Mouse (Mus musculus) embryo, embryonic 10 days (tissue): ENCODE results near the gene Eepd1.
A peak's percentile ranks its signal among the peaks of the same experiment; 100 is the strongest.
"Not testable (repeated sequence)": the region's sequence is repeated elsewhere in the genome, so short reads cannot be mapped to it uniquely, and the experiment has no call there.

Experiments used
- DNase-seq: peaks from one replicate; pipeline ENCODE4 v3.0.0-alpha.2; 2015; ENCODE audit warnings: low spot score

Gene Eepd1

GRCm38 (mm10) chr9:25481344-25482095 is at the start of gene Eepd1:
TSS of gene Eepd1 (plus strand) at chr9:25481547.
- DNase-seq = peak; percentile 95

- DNase-seq = no peak
Observed at GRCm38 (mm10) chr9:25438836-25439235, 42.5 kb upstream of the Eepd1 start.

DNA sequence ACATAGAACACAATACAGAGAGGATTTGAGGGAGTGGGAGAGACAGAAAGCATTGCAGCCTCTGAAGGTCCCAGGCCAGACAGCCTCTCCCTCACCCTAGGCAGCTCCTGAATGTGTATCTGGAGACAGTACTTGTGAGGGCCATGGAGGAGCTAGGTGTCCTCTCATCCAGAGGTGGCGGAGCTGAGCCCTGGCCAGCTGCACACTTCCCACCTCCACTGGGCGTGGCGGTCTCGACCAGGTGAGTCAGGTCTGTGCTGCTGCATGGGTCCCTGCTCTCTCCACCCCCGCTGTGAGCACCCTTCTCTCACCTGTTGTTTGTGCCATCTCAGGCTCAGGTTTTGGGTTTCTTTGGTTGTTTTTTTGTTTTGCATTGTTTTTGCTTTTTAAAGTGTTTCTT is 41.3 kb upstream of the Eepd1 start:
- not testable (repeated sequence) for DNase-seq

DNA sequence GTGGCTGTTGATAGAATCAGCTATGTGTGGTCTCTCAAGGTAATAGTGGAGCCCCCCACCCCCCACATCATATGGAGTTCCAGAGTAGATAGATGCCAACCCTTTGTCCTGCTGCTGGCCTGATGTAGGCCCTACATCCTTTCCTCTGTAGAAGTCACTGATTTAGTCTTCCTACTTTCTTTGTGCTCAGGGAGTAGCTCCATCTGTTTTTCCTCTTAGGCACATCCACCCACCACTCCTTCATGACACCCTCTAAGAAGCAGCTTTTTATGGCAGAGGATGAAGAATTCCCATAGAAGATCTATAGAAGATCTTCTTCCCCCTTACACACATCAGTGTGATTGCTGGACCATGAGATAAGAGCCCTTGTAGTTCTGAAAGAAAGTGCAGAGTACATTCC is 39.3 kb upstream of the Eepd1 start:
- DNase-seq = no peak

GRCm38 (mm10) chr9:25443029-25443428 is 38.3 kb upstream of the Eepd1 start:
- no peak for DNase-seq

GRCm38 (mm10) chr9:25443546-25443945 is 37.8 kb upstream of the Eepd1 start:
- no peak for DNase-seq

- no peak for DNase-seq
Observed at GRCm38 (mm10) chr9:25450394-25450793, 31.0 kb upstream of the Eepd1 start.

DNA sequence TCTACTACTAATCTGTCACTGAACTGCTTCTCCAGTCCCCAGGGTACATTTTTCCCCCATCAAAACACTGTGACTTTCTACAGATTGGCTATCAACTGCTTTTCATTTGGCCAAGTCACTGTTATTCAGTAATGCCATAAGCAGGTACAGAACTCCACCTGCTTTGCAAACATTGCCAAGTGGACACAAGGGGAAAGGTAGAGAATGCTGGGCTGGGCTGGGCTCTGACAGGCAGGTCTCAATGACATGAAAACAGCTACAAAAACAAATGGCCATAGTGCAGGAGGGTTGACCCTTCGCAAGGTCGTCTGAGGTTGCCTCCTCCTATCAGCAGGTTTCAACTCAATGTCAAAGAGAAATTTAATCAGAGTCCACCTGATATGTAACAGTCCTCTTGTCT is 26.3 kb upstream of the Eepd1 start:
- DNase-seq = no peak

DNA sequence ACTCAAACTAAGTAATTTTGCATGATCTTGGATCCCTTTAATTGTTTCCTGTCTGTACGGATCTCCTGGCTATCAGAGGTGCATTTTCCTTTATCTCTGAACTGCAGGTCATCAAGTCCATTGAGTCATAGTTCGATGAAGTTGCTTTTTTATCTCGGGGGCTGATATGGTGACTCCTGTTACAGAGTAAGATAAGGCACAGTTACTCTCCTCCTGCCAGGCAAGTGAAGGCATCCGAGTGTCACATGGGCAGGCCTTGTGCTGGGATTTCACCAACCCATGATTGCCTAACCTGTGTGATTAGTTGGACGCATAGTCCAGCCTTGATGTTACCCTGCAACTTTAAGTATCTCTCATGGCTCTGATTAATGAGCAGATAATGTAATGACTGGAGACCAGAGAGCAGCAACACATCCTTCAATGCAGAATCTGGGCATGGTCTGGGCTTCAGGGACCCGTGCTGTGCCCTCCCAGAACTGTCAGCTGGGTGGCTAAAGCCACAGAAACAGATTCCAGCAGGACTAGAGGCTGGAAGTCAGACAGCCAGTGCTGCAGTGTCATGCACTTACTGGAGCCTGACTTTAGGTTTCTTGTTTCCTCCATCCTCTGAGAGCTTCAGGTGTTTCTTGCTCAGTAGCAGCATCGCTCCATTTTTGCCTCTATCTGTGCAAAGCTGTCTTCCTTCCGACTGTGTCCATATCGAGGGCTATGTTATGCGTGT is 20.4 kb upstream of the Eepd1 start:
- no peak for DNase-seq

GRCm38 (mm10) chr9:25464305-25464704 is 17.0 kb upstream of the Eepd1 start:
- DNase-seq = no peak

GRCm38 (mm10) chr9:25479392-25480020 is 1.8 kb upstream of the Eepd1 start:
- no peak for DNase-seq

DNA sequence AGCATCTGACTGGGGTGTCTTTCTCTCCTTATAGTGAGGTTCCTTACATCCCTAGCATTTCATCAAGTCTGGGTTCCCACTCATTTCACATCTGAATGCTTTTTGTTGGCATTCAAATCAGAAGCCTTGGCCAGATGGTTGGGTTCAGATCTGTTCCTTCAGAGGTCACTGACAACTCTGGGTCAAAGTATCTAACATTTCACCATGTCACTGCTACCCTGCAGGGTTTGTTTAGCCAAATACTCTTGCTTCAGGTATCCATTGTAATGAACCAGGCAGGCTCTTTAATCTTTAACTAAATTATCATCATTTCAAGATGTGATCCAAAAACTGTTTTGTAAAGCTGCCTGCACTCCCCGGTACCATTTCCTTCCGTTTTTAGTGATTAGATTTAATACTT is 671 bp upstream of the Eepd1 start:
- no peak for DNase-seq

DNA sequence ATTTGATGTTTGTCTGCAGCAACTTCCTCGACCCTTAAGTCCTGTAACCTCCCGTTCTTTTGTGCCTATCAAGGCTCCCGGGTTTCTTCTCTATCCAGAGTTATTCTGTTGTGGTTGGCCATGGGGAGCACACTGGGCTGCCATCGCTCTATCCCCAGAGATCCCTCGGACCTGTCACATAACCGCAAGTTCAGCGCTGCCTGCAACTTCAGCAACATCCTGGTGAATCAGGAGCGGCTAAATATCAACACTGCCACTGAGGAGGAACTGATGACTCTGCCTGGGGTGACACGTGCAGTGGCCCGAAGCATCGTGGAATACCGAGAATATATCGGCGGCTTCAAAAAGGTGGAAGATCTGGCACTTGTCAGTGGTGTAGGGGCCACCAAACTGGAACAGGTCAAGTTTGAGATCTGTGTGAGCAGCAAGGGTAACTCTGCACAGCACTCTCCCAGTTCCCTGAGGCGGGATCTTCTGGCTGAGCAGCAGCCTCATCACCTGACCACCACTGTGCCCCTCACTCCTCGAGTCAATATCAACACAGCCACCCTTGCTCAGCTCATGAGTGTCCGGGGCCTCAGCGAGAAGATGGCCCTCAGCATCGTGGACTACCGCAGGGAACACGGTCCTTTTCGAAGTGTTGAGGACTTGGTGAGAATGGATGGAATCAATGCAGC is 1.1 kb downstream of the Eepd1 start:
- peak; percentile 22 for DNase-seq

GRCm38 (mm10) chr9:25482999-25483347 is 1.6 kb downstream of the Eepd1 start:
- DNase-seq = no peak

- no peak for DNase-seq
Observed at GRCm38 (mm10) chr9:25483931-25484618, 2.7 kb downstream of the Eepd1 start.

DNA sequence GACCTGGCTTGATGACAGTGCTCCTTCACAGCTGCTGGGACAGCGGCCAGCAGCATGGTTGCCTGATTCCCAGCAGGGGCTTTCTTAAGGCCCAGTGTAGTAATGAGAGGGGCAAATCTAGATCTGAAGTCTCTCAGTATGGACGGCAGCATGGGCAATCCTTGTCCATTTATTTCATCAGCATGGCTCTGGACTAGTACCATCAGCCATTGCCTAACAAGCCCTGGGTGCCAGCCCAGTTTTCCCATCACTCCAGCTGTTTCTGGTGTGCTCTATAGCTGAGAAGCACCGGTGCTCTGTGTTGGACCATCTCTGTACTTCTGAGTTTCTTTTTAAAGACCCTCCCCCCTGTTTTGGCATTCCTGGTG is 3.3 kb downstream of the Eepd1 start:
- no peak for DNase-seq

- DNase-seq = no peak
Observed at GRCm38 (mm10) chr9:25485006-25485405, 3.7 kb downstream of the Eepd1 start.

DNA sequence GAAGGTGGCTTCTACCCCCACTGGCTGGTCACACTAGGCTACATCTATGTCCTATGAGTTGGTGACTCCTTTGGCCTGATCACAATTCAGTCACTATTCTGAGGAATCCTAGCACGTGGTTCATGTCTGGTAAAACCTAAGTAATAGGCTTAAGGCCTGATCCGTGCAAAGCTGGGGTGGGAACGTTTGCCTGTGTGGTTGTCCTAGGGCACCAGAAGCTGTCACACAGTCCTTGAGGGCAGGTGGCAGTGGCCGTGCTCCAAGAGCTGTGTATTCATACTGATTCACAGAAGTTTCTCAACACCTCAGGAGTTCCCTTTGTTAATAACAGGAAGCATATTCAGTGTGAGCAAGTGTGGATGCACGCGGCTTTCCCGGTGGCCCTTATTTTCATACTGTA is 4.1 kb downstream of the Eepd1 start:
- no peak for DNase-seq

DNA sequence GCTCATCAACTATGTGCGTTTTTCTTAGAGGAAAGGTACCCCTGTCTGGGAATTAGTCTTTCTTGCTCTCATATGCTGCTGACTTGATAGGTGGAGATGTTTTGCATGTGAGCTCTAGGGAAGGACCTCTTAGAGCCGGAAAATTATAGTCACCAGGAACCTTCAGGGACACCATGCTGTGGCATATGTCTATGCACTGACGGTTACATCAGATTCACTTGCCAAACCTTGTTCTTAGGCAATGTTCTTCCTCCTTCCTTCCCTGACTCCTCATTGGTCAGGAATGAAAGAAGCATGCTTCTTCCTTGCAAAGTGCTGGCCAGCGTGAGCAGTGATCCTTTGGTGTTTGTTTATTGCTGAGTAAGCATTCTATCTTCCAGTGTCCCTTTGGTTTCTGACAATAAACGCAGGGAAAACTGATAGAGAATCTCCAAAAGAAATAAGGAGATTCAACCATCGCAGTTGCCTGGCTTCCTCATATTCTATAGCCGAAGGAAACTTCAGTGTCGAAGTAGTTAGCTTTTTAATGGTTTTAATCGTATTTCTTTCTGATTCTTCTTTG is 5.0 kb downstream of the Eepd1 start:
- DNase-seq = no peak

DNA sequence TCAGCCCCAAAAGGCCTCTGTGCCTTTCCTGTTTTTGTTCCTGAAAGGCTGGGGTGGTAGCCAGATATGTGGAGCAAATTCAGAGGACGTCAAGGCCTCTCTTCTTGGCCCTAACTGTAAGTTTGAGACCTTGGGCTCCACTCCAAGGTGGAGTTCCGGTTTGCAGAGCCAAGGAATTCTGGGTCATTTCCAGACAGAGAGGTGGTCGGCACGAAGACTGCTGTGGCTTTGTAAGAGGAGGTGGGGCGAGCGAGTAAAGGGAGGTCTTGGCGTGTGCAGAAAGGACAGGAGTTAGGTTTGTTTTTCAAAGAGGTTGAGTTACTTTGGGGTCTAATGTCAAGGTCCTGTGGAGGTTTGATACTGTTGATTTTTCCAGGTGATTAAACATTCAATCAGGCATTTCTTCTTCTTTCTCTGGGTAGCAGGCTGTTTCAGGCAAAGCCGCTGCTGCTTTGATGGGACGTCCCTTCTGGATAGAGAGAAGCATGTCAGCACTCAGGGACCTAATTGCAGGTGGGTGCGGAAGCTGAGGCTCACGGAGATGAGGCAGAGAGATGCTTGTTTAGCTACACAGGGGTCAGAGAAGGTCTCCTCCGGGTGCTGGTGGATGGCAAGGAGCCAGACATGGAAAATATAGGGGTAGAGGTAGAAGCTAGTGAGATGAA is 6.2 kb downstream of the Eepd1 start:
- no peak for DNase-seq

GRCm38 (mm10) chr9:25488581-25488980 is 7.2 kb downstream of the Eepd1 start:
- no peak for DNase-seq
